Mouse (Mus musculus): ENCODE data around the gene Sept14.

DNA sequence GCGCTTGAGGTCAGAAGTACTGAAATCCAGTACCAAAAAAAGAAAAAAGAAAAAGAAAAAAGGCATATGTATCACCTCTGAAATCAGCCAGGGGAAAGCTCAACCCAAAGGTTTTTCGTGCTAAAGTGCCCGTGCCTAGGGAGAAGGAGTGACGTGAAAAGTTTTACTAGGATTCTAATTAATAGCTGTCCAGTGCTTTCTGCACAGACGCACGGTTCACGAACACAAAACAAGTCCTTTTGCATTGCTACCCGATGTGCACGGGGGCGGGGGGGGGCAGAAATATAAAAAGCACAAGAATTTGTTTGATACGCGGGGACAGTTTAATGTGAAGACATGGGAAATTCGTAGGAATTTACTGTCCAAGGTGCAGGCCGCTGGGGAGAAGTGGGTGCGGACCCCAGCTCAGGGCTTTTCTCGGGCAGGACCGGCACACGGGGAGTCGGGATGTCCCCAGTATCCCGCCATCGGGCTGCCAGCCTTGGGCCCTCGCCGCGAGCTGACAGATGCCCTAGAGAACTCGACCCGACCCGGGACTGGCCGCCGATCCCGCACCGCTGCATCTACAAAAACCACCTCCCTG lies 38.8 kb downstream of the Sept14 start:
- TF ChIP-seq CTCF (IDR thresholded peaks at IDR 0.05; ENCODE audit: extremely low read depth, insufficient read depth, insufficient read length, insufficient replicate concordance), result no peak
- no peak for TF ChIP-seq POLR2A (IDR thresholded peaks at IDR 0.05; ENCODE audit: low read depth, low read length)
